Mouse (Mus musculus): ENCODE data around the gene Creb3l2. TPM values are rescaled to one million over a fixed set of nuclear protein-coding genes. Genes with fewer than 3 reads are reported as not detected.

Creb3l2 gene
- polyA plus RNA-seq, 1 experiment from 2014 or later: 44.6 TPM

Other genes with a start within 250 kb of the Creb3l2 start
- 1.2 and 1.3 TPM in 2 replicates for gene Dgki, start 142.0 kb downstream of the Creb3l2 start, polyA plus RNA-seq (2015; fragmentation: Nextera tagmentation; extraction: Ambion mirVana)
- not detected in 2 replicates for gene Akr1d1, start 88.0 kb upstream of the Creb3l2 start, polyA plus RNA-seq (2015; fragmentation: Nextera tagmentation; extraction: Ambion mirVana)